Mouse (Mus musculus) ES-Bruce4 (cell line): ENCODE measurements at regions not wholly inside any gene's neighbourhood (a gene's known extent, or its start where the extent isn't known, plus 50 kb on each side); places are given as distances from the start of the nearest gene placed in this dataset.

Experiments used
- H3K27ac ChIP-seq: 2 replicates; pipeline ENCODE4 v1.5.1; 2012; ENCODE audit warnings: low read length, inconsistent platforms; ENCODE audit not compliant: insufficient read depth
- H3K27me3 ChIP-seq: 2 replicates; pipeline ENCODE4 v1.6.1; 2012; ENCODE audit warnings: mild to moderate bottlenecking, low read length, inconsistent platforms; ENCODE audit not compliant: control insufficient read depth, poor library complexity, insufficient read depth, severe bottlenecking
- H3K36me3 ChIP-seq: 2 replicates; pipeline ENCODE4 v1.6.1; 2012; ENCODE audit warnings: inconsistent platforms, mild to moderate bottlenecking, low read length, moderate library complexity; ENCODE audit not compliant: control insufficient read depth, poor library complexity, insufficient read depth, severe bottlenecking
- H3K4me1 ChIP-seq: one replicate; pipeline ENCODE4 v1.8.1; 2011; ENCODE audit warnings: low read length; ENCODE audit not compliant: control insufficient read depth, insufficient read depth
- H3K4me3 ChIP-seq: 2 replicates; pipeline ENCODE4 v1.5.1; 2011; ENCODE audit warnings: low read depth, mild to moderate bottlenecking, low read length
- H3K9ac ChIP-seq: 2 replicates; pipeline ENCODE4 v1.6.1; 2012; ENCODE audit warnings: low read depth, mild to moderate bottlenecking, inconsistent platforms; ENCODE audit not compliant: poor library complexity, severe bottlenecking
- H3K9me3 ChIP-seq: replicated peaks from 2 replicates; pipeline ENCODE4 v1.6.1; 2012; ENCODE audit warnings: mild to moderate bottlenecking, low read length, inconsistent platforms; ENCODE audit not compliant: control insufficient read depth, poor library complexity, insufficient read depth, severe bottlenecking
- CTCF ChIP-seq: IDR thresholded peaks from one replicate; pipeline ENCODE4 v1.8.1; 2011; ENCODE audit warnings: low read depth, low read length
- EP300 ChIP-seq: IDR thresholded peaks from 2 replicates; pipeline ENCODE4 v1.6.1; 2011; ENCODE audit warnings: low read depth, low read length; ENCODE audit not compliant: insufficient read depth
- POLR2A ChIP-seq: IDR thresholded peaks from one replicate; pipeline ENCODE4 v1.8.1; 2011; ENCODE audit warnings: low read length; ENCODE audit not compliant: insufficient read depth

DNA sequence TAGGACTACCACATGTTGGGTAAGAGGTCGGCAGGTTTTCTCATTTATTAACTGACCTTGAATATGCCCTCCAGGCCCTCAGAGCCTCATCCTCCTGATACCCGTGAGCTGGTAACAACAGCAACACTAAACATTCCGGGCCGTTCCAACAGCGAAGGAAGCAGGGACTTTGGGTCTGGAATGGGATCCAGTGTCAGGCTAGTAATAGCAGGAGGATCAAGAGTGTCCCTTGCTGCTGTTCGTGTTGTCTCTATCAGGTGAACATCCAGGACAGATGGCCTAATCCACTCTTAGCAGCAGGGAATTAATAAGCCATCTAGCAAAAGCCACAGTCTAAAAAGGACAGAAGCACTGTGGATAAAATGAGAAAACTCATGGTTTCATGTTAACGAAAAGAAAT, 106.7 kb downstream of the Cpeb2 start:
- TF ChIP-seq CTCF (no peak), POLR2A (no peak), EP300 (no peak)
- Histone ChIP-seq H3K9ac (no peak overlapping the region), H3K36me3 (no peaks in the 10 kb centered on the region), H3K27me3 (no peaks in the 10 kb centered on the region), H3K4me3 (no peak overlapping the region), H3K4me1 (no peaks in the 10 kb centered on the region), H3K9me3 (no peaks in the 10 kb centered on the region), H3K27ac (no peak overlapping the region)

DNA sequence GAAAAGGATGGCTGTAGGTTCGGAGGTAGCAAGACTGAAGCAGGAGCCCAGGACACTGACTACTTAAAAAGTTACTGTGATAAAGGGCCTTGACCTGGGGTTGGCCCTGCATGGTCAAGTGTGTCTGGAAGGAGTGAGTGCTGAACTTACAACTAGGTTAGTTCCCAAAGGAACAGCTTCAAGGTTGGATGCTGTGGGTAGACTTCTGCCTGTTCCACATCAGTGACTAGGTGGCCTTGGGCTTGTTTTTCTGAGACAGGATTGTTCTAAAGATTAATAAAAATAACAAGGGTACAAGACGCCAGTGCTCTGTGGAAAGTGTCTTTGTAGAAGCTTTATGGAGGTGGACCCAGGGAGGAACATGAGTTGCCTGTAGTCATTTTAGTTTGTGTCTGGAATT, 108.5 kb downstream of the Cpeb2 start:
- no peak overlapping the region for H3K4me3 ChIP-seq
- H3K27me3 ChIP-seq: no peaks in the 10 kb centered on the region
- H3K36me3 ChIP-seq: no peaks in the 10 kb centered on the region
- no peaks in the 10 kb centered on the region for H3K9me3 ChIP-seq
- TF ChIP-seq POLR2A: no peak
- no peak for TF ChIP-seq CTCF
- no peak for TF ChIP-seq EP300
- no peaks in the 10 kb centered on the region for H3K4me1 ChIP-seq
- no peak overlapping the region for H3K27ac ChIP-seq
- no peak overlapping the region for H3K9ac ChIP-seq

DNA sequence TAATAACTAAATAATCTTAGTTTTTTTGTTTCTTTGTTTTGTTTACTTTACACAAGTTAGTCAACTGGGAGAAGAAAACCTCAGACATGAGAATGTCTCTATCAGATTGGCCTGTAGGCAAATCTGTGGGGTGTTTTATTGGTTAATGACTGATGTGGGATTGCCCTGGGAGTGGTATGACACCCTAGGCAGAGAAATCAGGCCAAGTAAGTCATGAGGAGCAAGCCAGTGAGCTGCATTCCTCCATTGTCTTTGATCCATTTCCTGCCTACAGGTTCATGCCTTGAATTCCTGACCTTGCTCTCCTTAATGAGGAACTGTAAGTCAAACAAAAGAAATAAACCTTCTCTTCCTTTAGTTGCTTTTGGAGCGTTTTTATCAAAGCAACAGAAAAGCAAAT, 111.5 kb downstream of the Cpeb2 start:
- Histone ChIP-seq H3K36me3 (no peaks in the 10 kb centered on the region), H3K9me3 (peaks cover 2% of the 10 kb centered on the region; the same call in 1 of the 2 replicates), H3K4me1 (no peaks in the 10 kb centered on the region), H3K9ac (no peak overlapping the region), H3K27ac (no peak overlapping the region), H3K4me3 (no peak overlapping the region), H3K27me3 (no peaks in the 10 kb centered on the region)
- TF ChIP-seq CTCF (no peak), POLR2A (no peak), EP300 (no peak)

DNA sequence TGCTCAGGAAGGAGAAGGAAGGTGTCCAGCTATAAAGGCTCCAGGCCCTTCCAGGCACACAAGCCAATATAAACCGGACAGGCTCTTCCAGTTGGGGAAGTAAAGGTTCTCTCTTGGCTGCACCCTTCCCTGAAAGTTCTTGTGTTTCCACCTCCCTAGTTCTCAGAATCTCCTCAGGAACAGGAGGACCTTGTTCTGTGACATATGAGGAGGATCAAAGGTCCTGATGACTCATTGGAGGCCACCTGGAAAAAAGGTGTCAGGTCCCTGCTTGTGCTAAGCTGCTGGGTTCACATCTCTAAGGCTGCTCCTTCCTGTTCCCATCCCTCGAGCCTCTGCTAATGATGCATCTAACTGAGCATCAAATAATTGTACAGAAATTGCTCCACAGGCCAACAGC, 118.0 kb downstream of the Cpeb2 start:
- Histone ChIP-seq H3K36me3 (no peaks in the 10 kb centered on the region), H3K9me3 (peaks cover 6% of the 10 kb centered on the region; the same call in 1 of the 2 replicates), H3K9ac (no peak overlapping the region), H3K4me1 (peaks cover 4% of the 10 kb centered on the region), H3K4me3 (no peak overlapping the region), H3K27ac (no peak overlapping the region), H3K27me3 (no peaks in the 10 kb centered on the region)
- TF ChIP-seq CTCF (no peak), POLR2A (no peak), EP300 (no peak)

DNA sequence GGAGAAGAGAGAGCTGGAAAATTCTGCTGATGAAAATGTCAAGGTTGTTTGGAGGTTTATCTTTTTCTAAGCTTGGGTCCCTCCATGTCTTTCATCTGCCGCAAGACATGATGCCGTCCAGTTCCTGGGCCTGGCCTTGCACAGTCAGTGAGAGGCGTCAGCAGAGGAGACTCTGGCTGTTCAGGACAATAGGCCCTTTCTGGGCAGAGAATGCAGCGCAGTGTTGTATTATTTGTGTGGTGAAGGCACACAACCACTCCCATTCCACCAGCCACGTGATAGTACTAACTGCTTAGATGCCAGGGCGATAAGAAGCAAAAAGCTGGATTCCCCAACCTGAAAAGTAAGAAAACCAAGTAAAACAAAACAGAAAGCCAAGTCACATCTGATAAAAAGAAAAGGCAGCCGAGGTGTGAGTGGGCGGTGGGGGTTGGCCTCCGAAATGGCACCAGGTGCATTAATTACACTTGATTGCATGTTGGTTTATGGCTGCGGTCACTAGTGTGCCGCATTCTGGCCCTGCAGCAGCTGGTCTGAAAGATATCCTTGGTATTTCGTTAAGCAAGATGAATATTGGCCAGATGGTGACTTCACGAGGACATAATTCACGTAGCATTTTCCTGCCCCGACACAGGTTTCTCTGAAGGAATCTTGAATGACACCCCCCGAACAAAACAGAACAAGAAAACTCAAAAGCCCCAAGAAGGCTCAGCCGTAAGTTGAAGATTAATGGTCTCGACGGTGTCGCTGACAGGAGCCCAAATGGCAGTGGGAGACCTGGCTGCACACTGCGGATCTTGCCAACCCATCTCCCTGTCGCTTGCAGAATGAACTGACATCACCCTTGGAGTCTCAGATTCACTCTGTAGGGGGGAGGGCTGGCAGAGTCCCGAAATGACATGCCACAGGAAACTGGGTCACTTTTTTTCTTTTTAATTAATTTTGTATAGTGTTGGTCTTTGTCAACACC, 120.3 kb downstream of the Cpeb2 start:
- H3K9ac ChIP-seq: no peak overlapping the region
- TF ChIP-seq CTCF: no peak
- TF ChIP-seq POLR2A: no peak
- no peak for TF ChIP-seq EP300
- peaks cover 4% of the 10 kb centered on the region for H3K4me1 ChIP-seq
- peaks cover 6% of the 10 kb centered on the region; the same call in 1 of the 2 replicates for H3K9me3 ChIP-seq
- H3K4me3 ChIP-seq: no peak overlapping the region
- H3K27ac ChIP-seq: no peak overlapping the region
- H3K36me3 ChIP-seq: no peaks in the 10 kb centered on the region
- no peaks in the 10 kb centered on the region for H3K27me3 ChIP-seq

DNA sequence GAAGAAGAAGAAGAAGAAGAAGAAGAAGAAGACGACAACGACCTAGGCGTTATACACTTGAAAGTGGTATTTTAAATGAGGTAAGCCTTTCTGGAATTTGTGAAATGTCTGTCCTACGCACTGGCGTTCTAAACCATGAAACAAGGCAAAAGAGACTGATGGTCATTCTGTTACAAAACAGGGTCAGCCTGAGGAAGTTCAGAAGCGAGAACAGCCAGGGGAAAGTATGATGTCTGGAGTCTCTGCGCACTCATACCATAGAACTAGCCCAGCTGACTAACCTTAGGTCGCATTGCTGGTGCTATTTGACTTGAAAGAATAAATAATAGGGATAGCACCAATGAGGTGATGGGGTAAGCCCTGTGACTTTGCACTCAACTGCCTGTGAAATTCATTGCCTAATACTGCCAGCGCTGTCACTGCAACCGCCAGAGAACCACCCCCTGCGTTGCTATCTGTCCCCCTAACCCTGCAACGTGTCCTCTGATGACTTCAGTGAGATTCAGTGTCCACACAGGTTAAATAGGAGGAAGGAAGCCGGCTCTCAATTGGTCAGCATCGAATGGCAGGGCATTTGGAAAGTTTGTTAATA, 121.5 kb downstream of the Cpeb2 start:
- peak overlapping the region; percentile 10; the same call in 1 of the 2 replicates for H3K9ac ChIP-seq

More for the DNA sequence above, 121.5 kb downstream of the Cpeb2 start:
- Histone ChIP-seq H3K4me1 (peaks cover 4% of the 10 kb centered on the region), H3K4me3 (peak overlapping the region; percentile 24), H3K27ac (no peak overlapping the region), H3K9me3 (peaks cover 3% of the 10 kb centered on the region; the same call in 1 of the 2 replicates), H3K36me3 (no peaks in the 10 kb centered on the region), H3K27me3 (no peaks in the 10 kb centered on the region)
- TF ChIP-seq EP300: no peak
- TF ChIP-seq CTCF: no peak
- TF ChIP-seq POLR2A: no peak
